Mouse (Mus musculus) kidney, adult 2 months (tissue): ENCODE data around the gene P2rx4.

ENCODE experiments used
- CTCF ChIP-seq: fragments of 200-500 bp; conservative IDR thresholded peaks from 2 replicates; pipeline ENCODE4 v1.5.1; 2011; ENCODE audit warnings: low read depth, mild to moderate bottlenecking, control low read depth, low read length, moderate library complexity, mixed read lengths; ENCODE audit not compliant: insufficient read depth, insufficient read length
- POLR2A ChIP-seq: fragments of 200-500 bp; IDR thresholded peaks from one replicate; pipeline ENCODE4 v1.6.1; 2011; ENCODE audit warnings: low read depth, low read length, control low read depth

DNA sequence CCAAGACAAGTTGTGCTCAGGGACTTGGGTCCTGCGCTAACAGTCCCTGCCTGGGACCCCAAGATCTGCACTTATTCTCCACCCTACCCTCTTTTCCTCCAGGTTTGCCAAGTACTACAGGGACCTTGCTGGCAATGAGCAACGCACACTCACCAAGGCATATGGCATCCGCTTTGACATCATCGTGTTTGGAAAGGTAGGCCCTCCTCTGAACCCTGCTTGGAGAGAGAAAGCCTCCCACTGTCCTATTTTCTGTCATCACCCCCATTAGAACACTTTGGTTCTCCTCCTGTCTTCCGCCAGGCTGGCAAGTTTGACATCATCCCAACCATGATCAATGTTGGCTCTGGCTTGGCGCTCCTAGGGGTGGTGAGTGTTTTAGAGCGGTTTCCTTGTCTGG is 19.8 kb downstream of the P2rx4 start:
- TF ChIP-seq CTCF (no peak), POLR2A (no peak)
